Mouse (Mus musculus): ENCODE results near the gene Mcmbp. TPM values are rescaled to one million over a fixed set of nuclear protein-coding genes. Genes with fewer than 3 reads are reported as not detected.

Gene Mcmbp
- polyA plus RNA-seq, 1 experiment from 2014 or later, result 87.9 TPM

- WGBS, result 69% methylated on average over 5 of the region's 5 CpGs
- no peaks in the 10 kb centered on the region for H3K27me3 ChIP-seq (ENCODE audit: control insufficient read depth, insufficient read depth, low read length)
- no peak overlapping the region for H3K4me3 ChIP-seq (ENCODE audit: low read length)
- H3K36me3 ChIP-seq (ENCODE audit: control insufficient read depth, insufficient read depth, low read length), result peaks cover 12% of the 10 kb centered on the region; the same call in 1 of the 2 replicates
- H3K4me2 ChIP-seq (replicated peaks; ENCODE audit: low read depth, low read length), result no peak overlapping the region
- no peaks in the 10 kb centered on the region for H3K9me3 ChIP-seq (ENCODE audit: control insufficient read depth, low read length)
- 0 out of 2 replicates have a peak, but pooled peaks cover 6% of the 10 kb centered on the region for H3K4me1 ChIP-seq (ENCODE audit: control insufficient read depth, insufficient read depth, low read length)
- H3K9ac ChIP-seq (ENCODE audit: low read depth, low read length), result no peak overlapping the region
- no peak overlapping the region for H3K27ac ChIP-seq (ENCODE audit: low read depth, low read length)
- ATAC-seq (ENCODE audit: low FRiP score, low TSS enrichment), result no peak
Observed at GRCm38 (mm10) chr7:128667788-128668187, 72.5 kb downstream of the Mcmbp start.

DNA sequence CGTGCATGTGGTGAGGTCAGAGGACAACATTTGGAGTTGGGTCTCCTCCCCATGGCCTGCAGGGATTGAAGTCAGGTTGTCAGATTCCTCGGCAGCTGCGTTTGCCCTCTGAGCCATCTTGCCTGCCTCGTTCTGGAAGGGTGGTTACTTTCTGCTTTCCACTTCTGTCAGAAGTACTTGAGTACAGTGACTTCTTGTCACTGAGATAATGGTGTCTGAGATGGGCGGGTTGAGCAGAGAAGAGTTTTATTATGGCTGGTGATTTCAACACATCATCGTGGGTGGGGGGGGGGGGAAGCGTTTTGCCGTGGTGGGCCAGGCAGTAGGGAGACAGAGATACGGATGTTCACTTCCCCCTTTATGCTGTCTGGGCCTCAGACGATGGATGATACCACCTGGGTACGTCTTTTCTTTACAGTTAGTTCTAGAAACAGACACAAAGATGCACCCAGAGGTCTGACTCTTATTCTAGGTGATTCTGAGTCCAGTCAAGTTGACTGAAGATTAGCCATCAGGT, 75.4 kb downstream of the Mcmbp start:
- Histone ChIP-seq H3K36me3 (ENCODE audit: control insufficient read depth, insufficient read depth, low read length) (peaks cover 9% of the 10 kb centered on the region; the same call in 1 of the 2 replicates), H3K27ac (ENCODE audit: low read depth, low read length) (no peak overlapping the region), H3K4me2 (replicated peaks; ENCODE audit: low read depth, low read length) (no peak overlapping the region), H3K9ac (ENCODE audit: low read depth, low read length) (no peak overlapping the region), H3K27me3 (ENCODE audit: control insufficient read depth, insufficient read depth, low read length) (no peaks in the 10 kb centered on the region), H3K4me3 (ENCODE audit: low read length) (no peak overlapping the region), H3K4me1 (ENCODE audit: control insufficient read depth, insufficient read depth, low read length) (no peaks in the 10 kb centered on the region), H3K9me3 (ENCODE audit: control insufficient read depth, low read length) (no peaks in the 10 kb centered on the region)
- no peak for ATAC-seq (ENCODE audit: low FRiP score, low TSS enrichment)
- WGBS, result 84% methylated on average over 11 of the region's 11 CpGs

- 84% methylated on average over 8 of the region's 8 CpGs for WGBS
- Histone ChIP-seq H3K27me3 (ENCODE audit: control insufficient read depth, insufficient read depth, low read length) (no peaks in the 10 kb centered on the region), H3K36me3 (ENCODE audit: control insufficient read depth, insufficient read depth, low read length) (peaks cover 11% of the 10 kb centered on the region; the same call in 1 of the 2 replicates), H3K4me2 (replicated peaks; ENCODE audit: low read depth, low read length) (no peak overlapping the region), H3K9ac (ENCODE audit: low read depth, low read length) (no peak overlapping the region), H3K9me3 (ENCODE audit: control insufficient read depth, low read length) (no peaks in the 10 kb centered on the region), H3K4me1 (ENCODE audit: control insufficient read depth, insufficient read depth, low read length) (no peaks in the 10 kb centered on the region), H3K4me3 (ENCODE audit: low read length) (no peak overlapping the region), H3K27ac (ENCODE audit: low read depth, low read length) (no peak overlapping the region)
- no peak for ATAC-seq (ENCODE audit: low FRiP score, low TSS enrichment)
Observed at GRCm38 (mm10) chr7:128663906-128664305, 76.4 kb downstream of the Mcmbp start.

DNA sequence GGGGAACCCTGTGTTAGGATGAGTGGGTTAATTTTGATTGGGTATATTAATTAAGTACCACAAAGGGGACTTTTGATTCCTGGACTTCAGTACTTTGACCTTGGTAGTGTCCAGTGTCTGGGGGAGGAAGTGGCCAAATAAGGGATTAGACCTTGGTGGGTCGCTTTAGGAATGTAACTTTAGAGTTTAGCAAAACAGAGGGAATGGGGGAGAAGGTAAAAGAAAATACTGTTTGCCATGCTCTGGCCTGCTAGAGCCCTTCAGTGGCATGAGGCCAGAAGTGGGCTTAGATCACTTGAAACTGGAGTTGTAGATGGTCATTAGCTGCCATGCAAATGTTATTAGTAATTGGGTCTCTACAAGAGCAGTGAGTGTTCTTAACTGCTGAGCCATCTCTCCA, 83.3 kb downstream of the Mcmbp start:
- H3K36me3 ChIP-seq (ENCODE audit: control insufficient read depth, insufficient read depth, low read length), result peaks cover 2% of the 10 kb centered on the region; the same call in 1 of the 2 replicates
- no peak overlapping the region for H3K27ac ChIP-seq (ENCODE audit: low read depth, low read length)
- ATAC-seq (ENCODE audit: low FRiP score, low TSS enrichment), result peak; percentile 83; the same call in 1 of the 2 replicates
- no peak overlapping the region for H3K4me3 ChIP-seq (ENCODE audit: low read length)
- H3K27me3 ChIP-seq (ENCODE audit: control insufficient read depth, insufficient read depth, low read length), result no peaks in the 10 kb centered on the region
- no peak overlapping the region for H3K9ac ChIP-seq (ENCODE audit: low read depth, low read length)
- H3K4me2 ChIP-seq (replicated peaks; ENCODE audit: low read depth, low read length), result no peak overlapping the region
- no peaks in the 10 kb centered on the region for H3K9me3 ChIP-seq (ENCODE audit: control insufficient read depth, low read length)
- WGBS, result 17% methylated on average over 1 of the region's 1 CpGs
- no peaks in the 10 kb centered on the region for H3K4me1 ChIP-seq (ENCODE audit: control insufficient read depth, insufficient read depth, low read length)

Other genes starting within 250 kb of the Mcmbp start
- gene Bag3, start 216.9 kb downstream of the Mcmbp start, polyA plus RNA-seq (2014; fragmentation: Nextera tagmentation; extraction: Ambion mirVana), result 10.4 and 11.5 TPM in 2 replicates
- 21.6 and 36.5 TPM in 2 replicates for gene Inpp5f, start 129.2 kb downstream of the Mcmbp start, polyA plus RNA-seq (2014; fragmentation: Nextera tagmentation; extraction: Ambion mirVana)
- gene Sec23ip, start 4.4 kb upstream of the Mcmbp start, polyA plus RNA-seq (2014; fragmentation: Nextera tagmentation; extraction: Ambion mirVana), result 22.5 and 38.4 TPM in 2 replicates

Measured in kidney, embryonic 14.5 days (tissue).